Mouse (Mus musculus) lung, postnatal 0 days (tissue): ENCODE measurements around the gene Cplane1.

Experiments
- CTCF ChIP-seq: IDR thresholded peaks from 2 replicates; pipeline ENCODE4 v1.5.1; 2016; ENCODE audit warnings: antibody characterized with exemption, mild to moderate bottlenecking
- EP300 ChIP-seq: IDR thresholded peaks from 2 replicates; pipeline ENCODE4 v1.6.1; 2016; ENCODE audit warnings: antibody characterized with exemption, mild to moderate bottlenecking, control low read depth

GRCm38 (mm10) chr15:8279929-8280610 is 111.2 kb downstream of the Cplane1 start:
- TF ChIP-seq CTCF (no peak), EP300 (no peak)
